Mouse (Mus musculus) lung, postnatal 0 days (tissue): ENCODE results near the gene Uox.

Experiments used
- CTCF ChIP-seq: IDR thresholded peaks from 2 replicates; pipeline ENCODE4 v1.5.1; 2016; ENCODE audit warnings: antibody characterized with exemption, mild to moderate bottlenecking
- EP300 ChIP-seq: IDR thresholded peaks from 2 replicates; pipeline ENCODE4 v1.6.1; 2016; ENCODE audit warnings: antibody characterized with exemption, mild to moderate bottlenecking, control low read depth

DNA sequence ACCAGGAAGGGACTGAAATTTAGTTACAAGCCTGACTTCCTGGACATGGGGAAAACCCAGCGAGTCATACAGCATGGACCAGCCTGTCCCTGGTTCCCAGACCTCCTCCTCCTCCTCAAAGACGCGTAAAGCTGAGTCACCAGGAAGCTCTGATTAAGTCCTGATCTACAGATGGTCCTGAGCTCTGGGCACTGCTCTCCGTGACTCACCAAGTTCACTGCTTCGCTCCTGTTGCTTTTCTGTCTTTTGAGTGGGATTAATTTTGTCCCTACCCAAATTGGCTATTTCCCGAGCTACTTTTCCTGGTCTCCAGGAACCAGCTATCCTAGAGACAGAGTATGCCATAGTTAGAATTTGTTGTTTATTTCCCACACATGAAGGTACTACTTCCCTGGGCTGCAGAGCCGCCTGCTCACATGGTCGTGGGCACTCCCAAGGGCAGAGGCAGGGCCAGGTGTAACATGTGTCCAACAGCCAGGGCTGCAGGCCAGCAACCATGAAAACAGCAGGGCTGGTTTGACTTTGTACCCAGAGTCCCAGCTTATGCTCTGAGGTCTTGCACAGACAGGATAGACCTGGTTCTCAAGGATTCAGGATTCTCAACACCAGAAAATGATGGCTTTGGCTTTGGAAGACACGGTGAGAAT lies 2.2 kb upstream of the Uox start:
- TF ChIP-seq CTCF, result no peak
- no peak for TF ChIP-seq EP300
